Mouse (Mus musculus): ENCODE data around the gene Afg1l. TPM values are rescaled to one million over a fixed set of nuclear protein-coding genes. Genes with fewer than 3 reads are reported as not detected.

Afg1l gene
- polyA plus RNA-seq, 1 experiment from 2014 or later, result 7.0 TPM

GRCm38 (mm10) chr10:42510141-42510540 is 31.8 kb upstream of the Afg1l start:
- no peak overlapping the region for H3K4me2 ChIP-seq (ENCODE audit: low read length)
- no peaks in the 10 kb centered on the region for H3K9me3 ChIP-seq (ENCODE audit: control insufficient read depth, low read length)
- H3K27ac ChIP-seq (replicated peaks; ENCODE audit: low read depth, low read length), result no peak overlapping the region
- no peaks in the 10 kb centered on the region for H3K4me1 ChIP-seq (ENCODE audit: control insufficient read depth, insufficient read depth, low read length)
- 0 out of 2 replicates have a peak, but pooled peaks cover 5% of the 10 kb centered on the region for H3K36me3 ChIP-seq (ENCODE audit: control insufficient read depth, insufficient read depth, low read length)
- no peak overlapping the region for H3K4me3 ChIP-seq (replicated peaks; ENCODE audit: low read depth, low read length)
- H3K27me3 ChIP-seq (ENCODE audit: control insufficient read depth, insufficient read depth, low read length), result no peaks in the 10 kb centered on the region
- no peak overlapping the region for H3K9ac ChIP-seq (replicated peaks; ENCODE audit: low read length)
- 87% methylated on average over 6 of the region's 6 CpGs for WGBS
- ATAC-seq (ENCODE audit: low FRiP score, low TSS enrichment) (no peak), DNase-seq (no peak)

- 94% methylated on average over 10 of the region's 10 CpGs for WGBS
- Histone ChIP-seq H3K4me3 (replicated peaks; ENCODE audit: low read depth, low read length) (no peak overlapping the region), H3K27me3 (ENCODE audit: control insufficient read depth, insufficient read depth, low read length) (no peaks in the 10 kb centered on the region), H3K27ac (replicated peaks; ENCODE audit: low read depth, low read length) (no peak overlapping the region), H3K9me3 (ENCODE audit: control insufficient read depth, low read length) (no peaks in the 10 kb centered on the region), H3K4me2 (ENCODE audit: low read length) (no peak overlapping the region), H3K36me3 (ENCODE audit: control insufficient read depth, insufficient read depth, low read length) (0 out of 2 replicates have a peak, but pooled peaks cover 5% of the 10 kb centered on the region), H3K9ac (replicated peaks; ENCODE audit: low read length) (no peak overlapping the region), H3K4me1 (ENCODE audit: control insufficient read depth, insufficient read depth, low read length) (0 out of 2 replicates have a peak, but pooled peaks cover 3% of the 10 kb centered on the region)
- DNase-seq (no peak), ATAC-seq (ENCODE audit: low FRiP score, low TSS enrichment) (no peak)
Measured at GRCm38 (mm10) chr10:42504096-42504710, 25.8 kb upstream of the Afg1l start.

- 1% methylated on average over 55 of the region's 55 CpGs for WGBS
- 0 out of 2 replicates have a peak, but pooled peaks cover 3% of the 10 kb centered on the region for H3K4me1 ChIP-seq (ENCODE audit: control insufficient read depth, insufficient read depth, low read length)
- peak; percentile 73 for DNase-seq
- peak overlapping the region; percentile 73 for H3K4me2 ChIP-seq (ENCODE audit: low read length)
- H3K36me3 ChIP-seq (ENCODE audit: control insufficient read depth, insufficient read depth, low read length), result no peaks in the 10 kb centered on the region
- no peaks in the 10 kb centered on the region for H3K9me3 ChIP-seq (ENCODE audit: control insufficient read depth, low read length)
- no peaks in the 10 kb centered on the region for H3K27me3 ChIP-seq (ENCODE audit: control insufficient read depth, insufficient read depth, low read length)
- H3K27ac ChIP-seq (replicated peaks; ENCODE audit: low read depth, low read length), result peak overlapping the region; percentile 99
- peak overlapping the region; percentile 80 for H3K4me3 ChIP-seq (replicated peaks; ENCODE audit: low read depth, low read length)
- peak overlapping the region; percentile 86 for H3K9ac ChIP-seq (replicated peaks; ENCODE audit: low read length)
- peak; percentile 55 for ATAC-seq (ENCODE audit: low FRiP score, low TSS enrichment)
Measured at GRCm38 (mm10) chr10:42502349-42503111, 24.2 kb upstream of the Afg1l start.

GRCm38 (mm10) chr10:42501775-42502348 is 23.5 kb upstream of the Afg1l start, which contains the start of gene Snx3:
Gene Snx3 (plus strand): TSS chr10:42502030.
- WGBS, result 0% methylated on average over 68 of the region's 68 CpGs
- H3K36me3 ChIP-seq (ENCODE audit: control insufficient read depth, insufficient read depth, low read length), result no peaks in the 10 kb centered on the region
- ATAC-seq (ENCODE audit: low FRiP score, low TSS enrichment) (peak; percentile 96), DNase-seq (peak; percentile 97)
- 0 out of 2 replicates have a peak, but pooled peaks cover 3% of the 10 kb centered on the region for H3K4me1 ChIP-seq (ENCODE audit: control insufficient read depth, insufficient read depth, low read length)
- no peaks in the 10 kb centered on the region for H3K9me3 ChIP-seq (ENCODE audit: control insufficient read depth, low read length)
- peak within 1 kb of the TSS; percentile 80 for H3K4me3 ChIP-seq (replicated peaks; ENCODE audit: low read depth, low read length)
- peak within 1 kb of the TSS; percentile 99 for H3K27ac ChIP-seq (replicated peaks; ENCODE audit: low read depth, low read length)
- peak within 1 kb of the TSS; percentile 86 for H3K9ac ChIP-seq (replicated peaks; ENCODE audit: low read length)
- H3K4me2 ChIP-seq (ENCODE audit: low read length), result peak within 1 kb of the TSS; percentile 73
- H3K27me3 ChIP-seq (ENCODE audit: control insufficient read depth, insufficient read depth, low read length), result no peaks in the 10 kb centered on the region

- H3K27me3 ChIP-seq (ENCODE audit: control insufficient read depth, insufficient read depth, low read length), result no peaks in the 10 kb centered on the region
- peak overlapping the region; percentile 99 for H3K27ac ChIP-seq (replicated peaks; ENCODE audit: low read depth, low read length)
- WGBS, result 91% methylated on average over 5 of the region's 5 CpGs
- ATAC-seq (ENCODE audit: low FRiP score, low TSS enrichment) (no peak), DNase-seq (no peak)
- H3K36me3 ChIP-seq (ENCODE audit: control insufficient read depth, insufficient read depth, low read length), result no peaks in the 10 kb centered on the region
- peak overlapping the region; percentile 73 for H3K4me2 ChIP-seq (ENCODE audit: low read length)
- H3K9ac ChIP-seq (replicated peaks; ENCODE audit: low read length), result peak overlapping the region; percentile 86; the same call in 1 of the 2 replicates
- peak overlapping the region; percentile 80 for H3K4me3 ChIP-seq (replicated peaks; ENCODE audit: low read depth, low read length)
- 0 out of 2 replicates have a peak, but pooled peaks cover 3% of the 10 kb centered on the region for H3K4me1 ChIP-seq (ENCODE audit: control insufficient read depth, insufficient read depth, low read length)
- no peaks in the 10 kb centered on the region for H3K9me3 ChIP-seq (ENCODE audit: control insufficient read depth, low read length)
Measured at GRCm38 (mm10) chr10:42501161-42501560, 22.8 kb upstream of the Afg1l start.

- DNase-seq, result no peak
- 96% methylated on average over 8 of the region's 8 CpGs for WGBS
- Histone ChIP-seq H3K4me1 (ENCODE audit: control insufficient read depth, insufficient read depth, low read length) (0 out of 2 replicates have a peak, but pooled peaks cover 3% of the 10 kb centered on the region), H3K27ac (replicated peaks; ENCODE audit: low read depth, low read length) (no peak overlapping the region), H3K36me3 (ENCODE audit: control insufficient read depth, insufficient read depth, low read length) (no peaks in the 10 kb centered on the region), H3K9me3 (ENCODE audit: control insufficient read depth, low read length) (no peaks in the 10 kb centered on the region), H3K27me3 (ENCODE audit: control insufficient read depth, insufficient read depth, low read length) (no peaks in the 10 kb centered on the region), H3K9ac (replicated peaks; ENCODE audit: low read length) (no peak overlapping the region), H3K4me3 (replicated peaks; ENCODE audit: low read depth, low read length) (no peak overlapping the region), H3K4me2 (ENCODE audit: low read length) (no peak overlapping the region)
- no peak for ATAC-seq (ENCODE audit: low FRiP score, low TSS enrichment)
Measured at GRCm38 (mm10) chr10:42500611-42501010, 22.2 kb upstream of the Afg1l start.

- Histone ChIP-seq H3K27me3 (ENCODE audit: control insufficient read depth, insufficient read depth, low read length) (no peaks in the 10 kb centered on the region), H3K9me3 (ENCODE audit: control insufficient read depth, low read length) (no peaks in the 10 kb centered on the region)
Measured at GRCm38 (mm10) chr10:42493000-42493399, 14.6 kb upstream of the Afg1l start.

GRCm38 (mm10) chr10:42492027-42492771 is 13.8 kb upstream of the Afg1l start:
- Histone ChIP-seq H3K9me3 (ENCODE audit: control insufficient read depth, low read length) (no peaks in the 10 kb centered on the region), H3K4me1 (ENCODE audit: control insufficient read depth, insufficient read depth, low read length) (no peaks in the 10 kb centered on the region), H3K9ac (replicated peaks; ENCODE audit: low read length) (no peak overlapping the region), H3K4me2 (ENCODE audit: low read length) (no peak overlapping the region), H3K4me3 (replicated peaks; ENCODE audit: low read depth, low read length) (no peak overlapping the region), H3K27ac (replicated peaks; ENCODE audit: low read depth, low read length) (no peak overlapping the region), H3K27me3 (ENCODE audit: control insufficient read depth, insufficient read depth, low read length) (no peaks in the 10 kb centered on the region), H3K36me3 (ENCODE audit: control insufficient read depth, insufficient read depth, low read length) (no peaks in the 10 kb centered on the region)
- no peak for ATAC-seq (ENCODE audit: low FRiP score, low TSS enrichment)
- DNase-seq, result no peak
- WGBS, result 87% methylated on average over 10 of the region's 10 CpGs

More at GRCm38 (mm10) chr10:42493000-42493399, 14.6 kb upstream of the Afg1l start:
- no peaks in the 10 kb centered on the region for H3K36me3 ChIP-seq (ENCODE audit: control insufficient read depth, insufficient read depth, low read length)
- H3K27ac ChIP-seq (replicated peaks; ENCODE audit: low read depth, low read length), result no peak overlapping the region
- no peak for DNase-seq
- ATAC-seq (ENCODE audit: low FRiP score, low TSS enrichment), result no peak
- H3K4me2 ChIP-seq (ENCODE audit: low read length), result no peak overlapping the region
- no peaks in the 10 kb centered on the region for H3K4me1 ChIP-seq (ENCODE audit: control insufficient read depth, insufficient read depth, low read length)
- H3K9ac ChIP-seq (replicated peaks; ENCODE audit: low read length), result no peak overlapping the region
- 59% methylated on average over 4 of the region's 4 CpGs for WGBS
- H3K4me3 ChIP-seq (replicated peaks; ENCODE audit: low read depth, low read length), result no peak overlapping the region

Measured in midbrain, embryonic 14.5 days (tissue).